Mouse (Mus musculus): ENCODE measurements around the gene Prom2. TPM values are rescaled to one million over a fixed set of nuclear protein-coding genes. Genes with fewer than 3 reads are reported as not detected.

The Prom2 gene
- not detected in 2 replicates for total RNA-seq (2017)

GRCm38 (mm10) chr2:127541185-127541584 lies at the start of gene Prom2:
Gene Prom2 (minus strand): TSS chr2:127541467.
- ATAC-seq (ENCODE audit: extremely low read depth, insufficient number of reproducible peaks, low FRiP score, poor library complexity, severe bottlenecking) = no peak

DNA sequence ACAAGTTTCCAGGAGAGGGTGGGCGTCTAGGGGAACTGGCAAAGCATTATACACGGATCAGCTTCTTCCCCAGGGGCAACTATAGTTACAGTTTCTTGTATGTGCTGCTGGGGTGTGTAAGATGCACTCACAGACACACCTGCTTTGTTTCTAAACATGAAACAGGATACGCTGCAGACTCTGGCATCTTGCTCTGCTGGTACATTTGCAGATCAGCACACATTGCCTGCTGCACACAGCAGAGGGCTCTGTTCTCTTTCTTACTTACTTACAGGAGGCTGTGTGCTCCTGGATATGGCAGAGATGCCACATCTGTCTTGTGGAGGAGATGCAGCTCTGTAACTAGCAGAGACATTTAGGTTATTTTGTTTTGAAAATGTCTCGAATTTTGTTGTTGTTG lies 49.6 kb upstream of the Prom2 start:
- ATAC-seq (ENCODE audit: extremely low read depth, insufficient number of reproducible peaks, low FRiP score, poor library complexity, severe bottlenecking) = no peak

- ATAC-seq (ENCODE audit: extremely low read depth, insufficient number of reproducible peaks, low FRiP score, poor library complexity, severe bottlenecking) = no peak
Measured at GRCm38 (mm10) chr2:127590204-127590603, 48.9 kb upstream of the Prom2 start.

GRCm38 (mm10) chr2:127588897-127589296 lies 47.6 kb upstream of the Prom2 start:
- ATAC-seq (ENCODE audit: extremely low read depth, insufficient number of reproducible peaks, low FRiP score, poor library complexity, severe bottlenecking) = no peak

GRCm38 (mm10) chr2:127587514-127587844 lies 46.2 kb upstream of the Prom2 start:
- no peak for ATAC-seq (ENCODE audit: extremely low read depth, insufficient number of reproducible peaks, low FRiP score, poor library complexity, severe bottlenecking)

GRCm38 (mm10) chr2:127586694-127587513 lies 45.6 kb upstream of the Prom2 start, which contains the start of the genes Zfp661 and Mrps5:
Gene Zfp661 (minus strand): TSS chr2:127587094.
Gene Mrps5 (plus strand): TSS chr2:127587222.
- peak; percentile 48 for ATAC-seq (ENCODE audit: extremely low read depth, insufficient number of reproducible peaks, low FRiP score, poor library complexity, severe bottlenecking)

DNA sequence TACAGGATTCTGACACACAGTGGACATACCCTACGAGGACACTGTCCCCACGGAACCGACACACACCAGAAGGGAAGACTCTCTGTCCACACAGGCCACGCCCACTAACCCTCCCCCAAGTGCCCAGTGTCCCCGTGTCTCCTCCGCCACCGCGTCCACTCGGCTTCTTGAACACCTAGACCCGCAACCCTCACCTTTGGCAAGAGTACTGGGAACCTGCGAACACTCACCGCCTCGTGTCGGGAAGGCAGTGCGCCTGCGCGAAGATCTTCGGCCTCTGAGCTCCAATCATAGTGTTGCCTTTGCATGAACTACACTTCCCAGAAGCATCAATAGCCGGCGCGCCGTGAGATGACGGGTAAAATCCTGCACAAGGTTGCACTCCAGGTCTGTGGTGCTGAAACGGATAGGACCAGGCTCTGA lies 43.2 kb upstream of the Prom2 start:
- ATAC-seq (ENCODE audit: extremely low read depth, insufficient number of reproducible peaks, low FRiP score, poor library complexity, severe bottlenecking) = peak; percentile 88

DNA sequence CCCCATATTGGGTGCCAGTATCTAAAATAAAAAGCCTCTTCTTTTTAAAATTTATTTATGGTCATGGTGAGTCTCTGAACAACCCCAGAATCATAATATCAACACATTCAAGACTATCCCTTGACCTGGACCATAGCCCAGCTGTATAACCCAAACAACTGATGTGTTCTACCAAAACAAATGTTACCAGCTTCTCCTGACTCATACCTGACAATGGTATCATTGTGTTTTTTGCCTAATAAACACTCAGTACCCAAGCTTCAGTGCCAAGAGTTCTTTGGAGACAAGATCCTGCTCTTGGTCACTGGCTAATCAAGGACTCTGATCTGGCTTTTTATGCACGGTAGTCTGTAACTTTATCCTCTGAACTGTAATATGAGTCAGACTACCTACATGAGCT lies 32.1 kb upstream of the Prom2 start:
- ATAC-seq (ENCODE audit: extremely low read depth, insufficient number of reproducible peaks, low FRiP score, poor library complexity, severe bottlenecking) = no peak

- ATAC-seq (ENCODE audit: extremely low read depth, insufficient number of reproducible peaks, low FRiP score, poor library complexity, severe bottlenecking) = peak; percentile 62; the same call in 1 of the 2 replicates
Measured at GRCm38 (mm10) chr2:127559070-127559966, 18.1 kb upstream of the Prom2 start.

DNA sequence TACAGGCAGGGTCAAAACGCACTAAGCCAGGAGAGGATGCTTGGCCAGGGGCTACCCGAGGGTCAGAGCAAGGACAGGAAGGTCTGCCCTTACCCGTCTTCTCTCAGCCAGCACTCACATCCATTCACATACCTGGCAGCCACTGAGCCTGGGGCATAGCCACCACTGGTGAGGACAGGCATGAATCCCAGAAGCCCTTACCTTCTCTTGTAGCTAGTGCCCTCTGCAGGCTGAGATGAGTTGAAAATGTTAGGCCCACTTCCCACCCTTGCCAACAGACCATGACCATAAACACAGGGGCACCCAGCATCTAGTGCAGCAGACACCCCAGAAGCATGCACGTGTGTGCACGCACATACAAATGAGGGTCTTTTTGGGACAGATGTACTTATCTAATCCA lies 9.8 kb upstream of the Prom2 start:
- ATAC-seq (ENCODE audit: extremely low read depth, insufficient number of reproducible peaks, low FRiP score, poor library complexity, severe bottlenecking) = no peak

DNA sequence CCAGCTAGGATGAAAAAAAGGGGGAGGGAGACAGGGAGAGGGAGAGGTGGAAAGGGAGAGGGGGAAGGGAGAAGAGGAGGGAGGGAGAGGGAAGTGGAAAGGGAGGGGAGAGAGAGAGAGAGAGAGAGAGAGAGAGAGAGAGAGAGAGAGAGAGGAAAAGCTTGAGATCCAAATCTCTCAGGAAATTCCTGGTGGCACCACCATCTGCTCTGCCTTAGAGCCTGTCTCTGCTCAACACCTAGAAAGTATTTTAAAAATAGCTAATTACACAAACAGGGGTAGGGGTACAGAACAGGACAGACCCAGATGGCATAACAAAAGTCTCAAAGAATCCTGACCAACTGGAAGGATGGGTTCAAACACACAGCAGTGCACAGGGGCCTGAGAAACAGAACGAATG lies 9.2 kb upstream of the Prom2 start:
- no peak for ATAC-seq (ENCODE audit: extremely low read depth, insufficient number of reproducible peaks, low FRiP score, poor library complexity, severe bottlenecking)

- no peak for ATAC-seq (ENCODE audit: extremely low read depth, insufficient number of reproducible peaks, low FRiP score, poor library complexity, severe bottlenecking)
Measured at GRCm38 (mm10) chr2:127549711-127550110, 8.4 kb upstream of the Prom2 start.

DNA sequence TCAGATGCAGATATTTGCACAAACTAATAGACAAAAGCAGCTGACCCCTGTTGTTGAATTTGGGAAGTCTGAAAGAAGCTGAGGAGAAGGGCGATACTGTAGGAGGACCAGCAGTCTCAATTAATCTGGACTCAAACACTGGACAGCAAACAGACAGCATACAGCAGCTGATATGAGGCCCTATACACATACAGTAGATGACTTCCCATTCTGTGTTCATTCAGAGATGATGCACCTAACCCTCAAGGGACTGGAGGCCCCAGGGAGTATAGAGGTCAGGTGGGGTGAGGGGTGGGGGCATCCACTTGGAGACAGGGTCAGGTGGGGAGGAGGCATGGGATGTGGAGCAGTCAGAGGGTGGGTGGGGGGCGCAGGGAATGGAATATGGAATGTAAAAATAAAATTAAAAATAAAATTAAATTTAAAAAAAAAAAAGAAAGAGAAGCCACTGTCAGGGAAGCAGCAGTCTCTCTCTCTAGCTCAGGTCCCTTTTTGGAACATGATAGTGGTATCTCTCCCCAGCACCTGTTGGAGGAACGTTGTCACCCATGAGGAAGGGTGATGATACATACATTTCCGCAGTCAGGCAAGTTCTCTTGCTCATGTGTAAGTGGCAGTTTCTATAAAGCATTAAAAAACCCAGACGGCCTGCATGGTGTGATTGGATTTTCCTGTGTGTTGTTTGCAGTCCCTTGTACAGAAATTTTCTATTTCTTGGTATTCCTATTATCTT lies 7.2 kb upstream of the Prom2 start:
- ATAC-seq (ENCODE audit: extremely low read depth, insufficient number of reproducible peaks, low FRiP score, poor library complexity, severe bottlenecking) = no peak

- ATAC-seq (ENCODE audit: extremely low read depth, insufficient number of reproducible peaks, low FRiP score, poor library complexity, severe bottlenecking) = no peak
Measured at GRCm38 (mm10) chr2:127541697-127542096, 430 bp upstream of the Prom2 start.

DNA sequence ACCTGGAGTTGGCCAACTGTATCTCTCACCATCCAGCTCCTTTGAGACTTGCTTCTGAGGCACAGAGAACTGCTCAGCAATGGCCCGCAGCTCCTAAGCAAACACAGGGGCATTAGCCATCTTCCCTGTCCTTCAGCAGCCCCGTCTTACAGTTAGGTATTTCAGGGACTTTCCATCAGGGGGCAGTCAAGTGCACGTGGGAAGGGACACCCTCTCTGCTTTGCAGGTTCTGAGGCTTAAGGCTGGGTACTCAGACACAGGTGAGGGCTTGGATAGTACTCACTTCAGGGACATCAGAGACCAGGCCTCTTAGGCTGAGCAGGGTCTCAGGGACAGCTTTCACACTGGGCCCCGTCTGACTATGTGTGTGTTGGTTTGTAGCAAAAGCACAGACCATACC lies 1.8 kb downstream of the Prom2 start:
- no peak for ATAC-seq (ENCODE audit: extremely low read depth, insufficient number of reproducible peaks, low FRiP score, poor library complexity, severe bottlenecking)

- ATAC-seq (ENCODE audit: extremely low read depth, insufficient number of reproducible peaks, low FRiP score, poor library complexity, severe bottlenecking) = no peak
Measured at GRCm38 (mm10) chr2:127537548-127537947, 3.7 kb downstream of the Prom2 start.

DNA sequence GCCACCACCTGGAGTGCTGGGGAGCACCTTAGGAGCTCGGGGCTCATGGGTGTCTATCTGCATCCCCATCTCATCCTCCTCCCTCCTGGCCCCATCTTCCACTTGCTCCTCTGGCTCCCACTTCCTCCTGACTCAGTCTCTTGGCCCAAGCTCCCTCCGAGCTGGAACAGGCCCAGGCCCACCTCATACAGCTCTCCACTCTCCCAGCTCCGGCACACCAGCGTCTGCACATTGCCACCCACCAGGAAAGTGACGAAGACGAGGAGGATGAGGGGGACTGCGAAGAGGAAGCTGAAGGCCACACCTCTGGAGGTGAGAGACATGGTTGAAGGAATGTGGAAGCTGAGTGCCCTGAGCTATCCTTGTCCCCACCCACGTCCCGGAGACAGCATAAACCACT lies 5.9 kb downstream of the Prom2 start:
- no peak for ATAC-seq (ENCODE audit: extremely low read depth, insufficient number of reproducible peaks, low FRiP score, poor library complexity, severe bottlenecking)

GRCm38 (mm10) chr2:127532379-127532778 lies 8.9 kb downstream of the Prom2 start:
- ATAC-seq (ENCODE audit: extremely low read depth, insufficient number of reproducible peaks, low FRiP score, poor library complexity, severe bottlenecking) = no peak

DNA sequence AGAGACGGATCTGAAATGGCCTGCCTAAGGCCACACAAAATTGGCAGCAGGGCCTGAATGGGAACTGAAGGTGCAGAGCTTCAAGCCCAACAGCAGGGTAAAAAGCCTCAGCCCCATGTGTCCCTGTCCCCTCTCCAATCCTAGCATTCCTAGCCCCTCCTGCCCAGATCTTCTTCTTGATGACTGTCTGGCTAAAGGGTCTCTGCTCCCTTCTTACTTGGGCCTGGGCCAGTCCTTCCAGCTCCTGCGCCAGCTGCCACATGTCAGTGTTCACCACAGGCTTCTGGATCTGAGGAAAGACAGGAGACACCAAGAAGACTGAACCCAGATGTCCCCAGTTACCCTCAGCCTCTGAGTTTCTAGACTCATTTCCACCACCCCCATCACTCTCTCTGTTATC lies 9.7 kb downstream of the Prom2 start:
- no peak for ATAC-seq (ENCODE audit: extremely low read depth, insufficient number of reproducible peaks, low FRiP score, poor library complexity, severe bottlenecking)

All from neutrophil, adult 5-6 weeks (primary cell).